Mouse (Mus musculus): ENCODE results near the gene Cnot10. TPM values are rescaled to one million over a fixed set of nuclear protein-coding genes. Genes with fewer than 3 reads are reported as not detected.
A peak's percentile ranks its signal among the peaks of the same experiment; 100 is the strongest.
"Not testable (repeated sequence)": the region's sequence is repeated elsewhere in the genome, so short reads cannot be mapped to it uniquely, and the experiment has no call there.

The Cnot10 gene
- total and polyA plus RNA-seq, 3 experiments: 49.4 to 67.8 (median 58.3) TPM

DNA sequence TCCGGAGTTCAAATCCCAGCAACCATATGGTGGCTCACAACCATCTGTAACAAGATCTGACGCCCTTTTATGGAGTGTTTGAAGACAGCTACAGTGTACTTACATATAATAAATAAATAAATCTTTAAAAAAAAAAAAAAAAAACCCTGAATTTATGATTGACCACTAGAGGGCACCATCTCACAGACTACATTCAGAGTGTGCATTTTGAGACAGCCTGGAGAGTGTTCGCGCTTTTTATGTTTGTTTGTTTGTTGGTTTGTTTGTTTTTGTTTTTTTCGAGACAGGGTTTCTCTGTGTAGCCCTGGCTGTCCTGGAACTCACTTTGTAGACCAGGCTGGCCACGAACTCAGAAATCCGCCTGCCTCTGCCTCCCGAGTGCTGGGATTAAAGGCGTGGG, 8.5 kb upstream of the Cnot10 start:
- peaks cover 5 to 12% of the 10 kb centered on the region in 2 experiments; a peak in 3 of 4 replicates for H3K4me1 ChIP-seq (ENCODE audit: control insufficient read depth in 1 of 2, insufficient read depth in 2 of 2)
- in situ Hi-C loops (cut with MboI; ENCODE audit: low pct_ligation_motif_present, low pct_unique_long_range_greater_than_20kb, low sequenced_read_pairs): loop anchor here (10.0 kb wide), 3 partner anchors 76 to 276 kb away; no protein-coding TSS in a partner anchor
- H3K36me3 ChIP-seq (replicated peaks in 1 of 2; ENCODE audit: control insufficient read depth in 1 of 2, insufficient read depth in 1 of 2, low read length in 1 of 2); H3K9me3 ChIP-seq (replicated peaks; ENCODE audit: low read length); H3K9ac ChIP-seq (ENCODE audit: insufficient read depth, low read depth); H3K27ac ChIP-seq (ENCODE audit: insufficient read depth, low read depth); dilution Hi-C loops (cut with MboI; ENCODE audit: extremely low pct_ligation_motif_present, extremely low pct_unique_long_range_greater_than_20kb, low sequenced_read_pairs); H3K79me2 ChIP-seq (replicated peaks; ENCODE audit: control insufficient read depth, extremely low read depth, insufficient read depth, poor library complexity, severe bottlenecking); H3K27me3 ChIP-seq (replicated peaks); H3K4me3 ChIP-seq (replicated peaks in 1 of 3; ENCODE audit: low read depth in 2 of 3, low read length in 2 of 3, poor library complexity in 1 of 3): not testable (repeated sequence)
- peak overlapping the region; percentile 30; the same call in 1 of the 2 replicates for H3K4me2 ChIP-seq (ENCODE audit: insufficient read depth, low read depth, poor library complexity, severe bottlenecking)
- peak; percentile 41 for DNase-seq (ENCODE audit: extremely low read depth)
- peak; percentile 54 for TF ChIP-seq RAD21 (IDR thresholded peaks at IDR 0.05; ENCODE audit: low read depth, low read length)
- peak; percentile 21; the same call in 1 of the 2 replicates for TF ChIP-seq SMC3 (IDR thresholded peaks at IDR 0.05; ENCODE audit: low read depth, low read length)
- peak; percentile 93 for TF ChIP-seq ZNF384 (IDR thresholded peaks at IDR 0.05; ENCODE audit: low read depth, low read length)
- TF ChIP-seq CTCF (conservative IDR thresholded peaks at IDR 0.05 in 1 of 2, IDR thresholded peaks at IDR 0.05 in 1 of 2; ENCODE audit: low read depth in 2 of 2, low read length in 2 of 2): peak; percentile 32 to 64

DNA sequence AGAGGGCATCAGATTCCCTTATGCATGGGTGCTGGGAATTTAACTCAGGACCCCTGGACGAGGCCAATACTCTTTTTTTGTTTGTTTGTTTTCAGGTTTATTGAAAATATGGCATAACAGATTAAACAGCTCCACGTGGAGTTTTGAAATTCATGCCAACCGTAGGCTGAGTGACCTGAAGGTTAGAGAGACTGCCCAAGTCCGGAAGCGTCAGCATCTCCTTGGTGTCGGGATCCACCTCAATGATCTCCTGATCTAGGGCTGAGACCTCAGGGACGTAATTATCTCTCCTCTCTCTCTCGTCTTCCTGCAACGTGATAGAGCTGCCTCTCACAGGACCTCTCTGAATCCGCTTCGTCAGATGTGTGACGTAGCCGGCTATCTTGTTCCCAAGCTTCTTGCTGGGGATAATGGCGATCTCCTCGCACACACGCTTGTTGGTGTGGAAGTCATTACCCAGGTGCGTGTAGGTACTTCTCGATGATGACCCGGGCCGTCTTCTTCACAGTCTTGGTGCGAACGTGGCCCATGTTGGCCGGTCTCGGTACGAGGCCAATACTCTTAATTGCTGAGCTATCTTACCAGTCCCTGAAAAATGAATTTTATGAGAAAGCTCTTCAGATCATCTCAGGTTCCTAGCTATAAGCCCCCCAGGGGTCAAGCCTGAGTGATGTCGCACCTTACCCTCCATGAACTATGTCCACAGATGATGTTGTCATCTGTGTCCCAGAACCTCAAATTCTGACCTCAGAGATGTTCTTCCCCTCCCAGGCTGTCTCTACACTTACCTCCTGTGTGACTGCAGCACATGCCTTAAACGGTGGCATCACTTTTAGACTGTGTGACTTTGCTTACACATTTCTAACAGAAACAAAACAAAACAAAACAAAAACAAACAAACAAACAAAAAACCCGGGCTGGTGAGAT, 7.8 kb upstream of the Cnot10 start:
- Histone ChIP-seq H3K9me3 (replicated peaks; ENCODE audit: low read length) (peaks cover 5% of the 10 kb centered on the region), H3K27ac (ENCODE audit: insufficient read depth, low read depth) (no peak overlapping the region), H3K4me2 (ENCODE audit: insufficient read depth, low read depth, poor library complexity, severe bottlenecking) (no peak overlapping the region), H3K36me3 (replicated peaks in 1 of 2; ENCODE audit: control insufficient read depth in 1 of 2, insufficient read depth in 1 of 2, low read length in 1 of 2) (peaks cover 0 to 2% of the 10 kb centered on the region in 2 experiments), H3K9ac (ENCODE audit: insufficient read depth, low read depth) (no peak overlapping the region), H3K4me3 (replicated peaks in 1 of 3; ENCODE audit: low read depth in 2 of 3, low read length in 2 of 3, poor library complexity in 1 of 3) (no peak overlapping the region), H3K27me3 (replicated peaks) (no peaks in the 10 kb centered on the region), H3K79me2 (replicated peaks; ENCODE audit: control insufficient read depth, extremely low read depth, insufficient read depth, poor library complexity, severe bottlenecking) (no peaks in the 10 kb centered on the region), H3K4me1 (ENCODE audit: control insufficient read depth in 1 of 2, insufficient read depth in 2 of 2) (peaks cover 5 to 12% of the 10 kb centered on the region in 2 experiments; a peak in 3 of 4 replicates)
- dilution Hi-C loops (cut with MboI; ENCODE audit: extremely low pct_ligation_motif_present, extremely low pct_unique_long_range_greater_than_20kb, low sequenced_read_pairs) (no loop called here), in situ Hi-C loops (cut with MboI; ENCODE audit: low pct_ligation_motif_present, low pct_unique_long_range_greater_than_20kb, low sequenced_read_pairs) (loop anchor here (10.0 kb wide), 3 partner anchors 77 to 277 kb away; no protein-coding TSS in a partner anchor)
- TF ChIP-seq BHLHE40 (IDR thresholded peaks at IDR 0.05; ENCODE audit: low read depth, low read length): no peak
- no peak for TF ChIP-seq MYC (IDR thresholded peaks at IDR 0.05; ENCODE audit: low read depth, low read length)
- TF ChIP-seq KAT2A (IDR thresholded peaks at IDR 0.05; ENCODE audit: insufficient replicate concordance, low read length): no peak
- no peak for TF ChIP-seq ZMIZ1 (IDR thresholded peaks at IDR 0.05; ENCODE audit: low read depth, low read length)
- TF ChIP-seq PAX5 (IDR thresholded peaks at IDR 0.05; ENCODE audit: low read length): no peak
- peak in 1 of 2 experiments; percentile 27; a peak in 1 of 4 replicates for TF ChIP-seq CTCF (conservative IDR thresholded peaks at IDR 0.05 in 1 of 2, IDR thresholded peaks at IDR 0.05 in 1 of 2; ENCODE audit: low read depth in 2 of 2, low read length in 2 of 2)
- no peak for DNase-seq (ENCODE audit: extremely low read depth)

Measured in CH12.LX (cell line).